Mouse (Mus musculus): ENCODE measurements around the gene G6pc. TPM values are rescaled to one million over a fixed set of nuclear protein-coding genes. Genes with fewer than 3 reads are reported as not detected.
"Not testable (repeated sequence)": the region's sequence is repeated elsewhere in the genome, so short reads cannot be mapped to it uniquely, and the experiment has no call there.

The G6pc gene
- not detected for polyA plus RNA-seq (2021)

DNA sequence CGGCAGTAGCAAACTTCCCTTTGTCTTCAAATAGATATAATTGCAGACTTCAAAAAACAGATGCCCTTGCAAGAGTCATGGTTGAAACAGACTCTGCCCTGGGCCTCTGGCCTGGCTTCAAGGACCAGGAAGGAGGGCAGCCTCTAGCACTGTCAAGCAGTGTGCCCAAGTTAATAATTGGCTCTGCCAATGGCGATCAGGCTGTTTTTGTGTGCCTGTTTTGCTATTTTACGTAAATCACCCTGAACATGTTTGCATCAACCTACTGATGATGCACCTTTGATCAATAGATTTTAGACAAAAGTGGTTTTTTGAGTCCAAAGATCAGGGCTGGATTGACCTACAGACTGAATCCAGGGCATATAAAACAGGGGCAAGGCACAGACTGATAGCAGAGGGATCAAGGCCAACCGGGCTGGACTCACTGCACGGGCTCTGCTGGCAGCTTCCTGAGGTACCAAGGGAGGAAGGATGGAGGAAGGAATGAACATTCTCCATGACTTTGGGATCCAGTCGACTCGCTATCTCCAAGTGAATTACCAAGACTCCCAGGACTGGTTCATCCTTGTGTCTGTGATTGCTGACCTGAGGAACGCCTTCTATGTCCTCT lies at the start of gene G6pc:
TSS of gene G6pc (plus strand) at position 236 of the 610 bp plus-strand sequence.
- DNase-seq (ENCODE audit: low read depth, low spot score) (no peak), ATAC-seq (no peak)
- ChIA-PET POLR2A (no interaction called here), CTCF (no interaction called here)
- no peak for TF ChIP-seq CTCF (IDR thresholded peaks at IDR 0.05)
- in situ Hi-C loops (cut with MboI; ENCODE audit: low pct_unique_long_range_greater_than_20kb): no loop called here
- peaks cover 39% of the 10 kb centered on the region for H3K27me3 ChIP-seq

DNA sequence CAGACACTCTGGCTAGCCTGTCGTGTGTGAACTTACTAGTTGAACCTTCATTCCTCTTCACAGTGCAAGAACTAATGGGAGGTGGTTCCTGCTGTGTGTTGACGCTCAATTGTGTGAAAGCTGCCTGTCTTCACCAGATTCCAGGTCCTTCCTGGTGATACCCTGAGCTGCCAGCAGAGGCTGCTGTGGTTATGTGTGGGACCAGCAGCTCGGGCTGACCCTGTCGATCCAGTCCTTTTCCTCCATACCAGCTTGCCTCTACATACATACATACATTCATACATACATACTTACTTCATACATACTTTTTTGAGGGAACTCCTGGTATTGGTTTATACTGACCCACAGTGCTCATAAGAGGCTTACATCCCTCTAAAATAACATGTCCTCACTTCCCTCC lies 43.8 kb upstream of the G6pc start:
- peak; percentile 98 for TF ChIP-seq CTCF (IDR thresholded peaks at IDR 0.05)
- ATAC-seq (no peak), DNase-seq (ENCODE audit: low read depth, low spot score) (no peak)
- H3K27me3 ChIP-seq: no peaks in the 10 kb centered on the region
- in situ Hi-C loops (cut with MboI; ENCODE audit: low pct_unique_long_range_greater_than_20kb): loop anchor here (5.0 kb wide), 1 partner anchor 74 kb away; no protein-coding TSS in a partner anchor
- CTCF ChIA-PET: interaction anchor here (0.9 to 3.1 kb wide), 4 partner anchors 15 to 118 kb away, joined by 3 to 35 read pairs (median 4); partner anchors contain the start of gene Rpl27
- POLR2A ChIA-PET: no interaction called here

DNA sequence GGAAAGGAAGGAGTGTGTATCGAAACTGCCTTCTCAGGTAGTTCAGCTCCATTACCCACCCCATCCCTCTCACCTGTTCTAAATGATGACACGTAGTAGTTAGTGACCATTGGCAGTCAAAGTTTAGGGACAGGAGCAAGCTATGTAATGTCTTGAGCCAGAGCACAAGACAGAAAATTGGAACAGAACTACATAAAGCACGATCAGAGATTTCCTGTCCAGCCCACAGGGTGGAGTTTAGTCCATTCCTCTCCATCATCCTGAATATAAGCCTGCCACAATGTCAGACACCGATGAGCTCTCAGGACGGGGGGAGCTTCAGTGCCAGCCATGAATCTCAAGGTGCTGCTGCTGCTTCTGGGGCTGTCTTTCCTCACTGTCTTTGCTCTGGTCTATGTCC lies 42.6 kb upstream of the G6pc start, which contains the start of gene Aoc2:
TSS of gene Aoc2 (plus strand) at position 301 of the 400 bp plus-strand sequence.
- ChIA-PET CTCF (interaction anchor here (1.3 to 3.1 kb wide), 3 partner anchors 29 to 71 kb away, joined by 3 to 35 read pairs (median 4); no protein-coding TSS in a partner anchor), POLR2A (interaction anchor here (0.8 to 1.2 kb wide), 2 partner anchors 8 to 73 kb away, joined by 3 read pairs; no protein-coding TSS in a partner anchor)
- DNase-seq (ENCODE audit: low read depth, low spot score): no peak
- ATAC-seq: no peak
- no peak for TF ChIP-seq CTCF (IDR thresholded peaks at IDR 0.05)
- in situ Hi-C loops (cut with MboI; ENCODE audit: low pct_unique_long_range_greater_than_20kb): loop anchor here (5.0 kb wide), 1 partner anchor 73 kb away; no protein-coding TSS in a partner anchor
- H3K27me3 ChIP-seq: no peaks in the 10 kb centered on the region

DNA sequence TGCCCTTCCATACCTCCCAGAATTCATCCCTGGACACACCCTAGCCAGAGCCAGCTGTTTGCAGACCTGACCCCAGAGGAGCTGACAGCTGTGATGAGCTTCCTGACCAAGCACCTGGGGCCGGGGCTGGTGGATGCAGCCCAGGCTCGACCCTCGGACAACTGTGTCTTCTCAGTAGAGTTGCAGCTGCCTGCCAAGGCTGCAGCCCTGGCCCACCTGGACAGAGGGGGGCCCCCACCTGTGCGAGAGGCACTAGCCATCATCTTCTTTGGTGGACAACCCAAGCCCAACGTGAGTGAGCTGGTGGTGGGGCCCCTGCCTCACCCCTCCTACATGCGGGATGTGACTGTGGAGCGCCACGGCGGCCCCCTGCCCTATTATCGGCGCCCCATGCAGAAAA lies 42.2 kb upstream of the G6pc start:
- in situ Hi-C loops (cut with MboI; ENCODE audit: low pct_unique_long_range_greater_than_20kb); H3K27me3 ChIP-seq; ATAC-seq; DNase-seq (ENCODE audit: low read depth, low spot score): not testable (repeated sequence)
- ChIA-PET CTCF (interaction anchor here (1.3 to 3.1 kb wide), 2 partner anchors 64 to 70 kb away, joined by 3 to 35 read pairs; no protein-coding TSS in a partner anchor), POLR2A (interaction anchor here (1.1 to 1.2 kb wide), 2 partner anchors 8 to 21 kb away, joined by 3 read pairs; no protein-coding TSS in a partner anchor)

DNA sequence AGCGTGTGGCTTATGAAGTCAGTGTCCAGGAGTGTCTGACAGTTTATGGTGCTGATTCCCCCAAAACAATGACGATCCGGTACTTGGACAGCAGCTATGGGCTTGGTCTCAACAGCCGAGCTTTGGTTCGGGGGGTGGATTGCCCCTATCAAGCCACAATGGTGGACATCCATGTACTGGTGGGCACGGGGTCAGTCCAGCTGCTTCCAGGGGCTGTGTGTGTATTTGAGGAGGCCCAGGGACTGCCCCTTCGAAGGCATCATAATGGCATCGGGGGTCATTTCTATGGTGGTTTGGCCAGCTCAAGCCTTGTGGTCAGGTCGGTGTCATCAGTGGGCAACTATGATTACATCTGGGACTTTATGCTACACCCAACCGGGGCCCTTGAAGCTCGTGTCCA lies 41.2 kb upstream of the G6pc start:
- DNase-seq (ENCODE audit: low read depth, low spot score) (no peak), ATAC-seq (no peak)
- ChIA-PET POLR2A (interaction anchor here (0.9 to 1.1 kb wide), 2 partner anchors 12 to 20 kb away, joined by 3 read pairs; no protein-coding TSS in a partner anchor), CTCF (interaction anchor here (1.1 to 3.1 kb wide), 2 partner anchors 69 kb away, joined by 4 to 35 read pairs; no protein-coding TSS in a partner anchor)
- in situ Hi-C loops (cut with MboI; ENCODE audit: low pct_unique_long_range_greater_than_20kb): no loop called here
- TF ChIP-seq CTCF (IDR thresholded peaks at IDR 0.05): no peak
- no peaks in the 10 kb centered on the region for H3K27me3 ChIP-seq

DNA sequence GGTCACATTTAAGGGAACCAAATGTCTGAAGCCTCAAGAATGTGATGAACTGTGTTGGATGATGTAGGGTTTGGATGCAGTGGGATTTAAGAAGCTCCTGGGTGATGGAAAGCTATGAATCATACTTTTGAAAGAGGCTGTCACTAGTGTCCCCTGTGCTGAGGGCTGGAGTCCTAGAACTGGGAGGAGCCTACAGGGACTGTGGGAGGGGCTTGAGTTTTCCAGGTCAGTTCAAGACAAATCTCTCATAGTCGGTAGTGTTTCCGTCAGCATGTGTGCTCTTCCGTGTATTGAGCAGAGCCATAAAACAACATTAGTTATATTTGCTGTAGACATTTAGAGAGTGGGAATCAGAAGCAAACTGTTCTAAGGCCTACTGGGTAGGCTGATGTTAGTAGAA lies 40.0 kb upstream of the G6pc start:
- in situ Hi-C loops (cut with MboI; ENCODE audit: low pct_unique_long_range_greater_than_20kb): no loop called here
- POLR2A ChIA-PET: interaction anchor here (1.1 kb wide), 1 partner anchor 68 kb away, joined by 3 read pairs; no protein-coding TSS in a partner anchor
- CTCF ChIA-PET: interaction anchor here (1.1 kb wide), 1 partner anchor 68 kb away, joined by 4 read pairs; no protein-coding TSS in a partner anchor
- no peaks in the 10 kb centered on the region for H3K27me3 ChIP-seq
- ATAC-seq: no peak
- DNase-seq (ENCODE audit: low read depth, low spot score): no peak
- no peak for TF ChIP-seq CTCF (IDR thresholded peaks at IDR 0.05)

DNA sequence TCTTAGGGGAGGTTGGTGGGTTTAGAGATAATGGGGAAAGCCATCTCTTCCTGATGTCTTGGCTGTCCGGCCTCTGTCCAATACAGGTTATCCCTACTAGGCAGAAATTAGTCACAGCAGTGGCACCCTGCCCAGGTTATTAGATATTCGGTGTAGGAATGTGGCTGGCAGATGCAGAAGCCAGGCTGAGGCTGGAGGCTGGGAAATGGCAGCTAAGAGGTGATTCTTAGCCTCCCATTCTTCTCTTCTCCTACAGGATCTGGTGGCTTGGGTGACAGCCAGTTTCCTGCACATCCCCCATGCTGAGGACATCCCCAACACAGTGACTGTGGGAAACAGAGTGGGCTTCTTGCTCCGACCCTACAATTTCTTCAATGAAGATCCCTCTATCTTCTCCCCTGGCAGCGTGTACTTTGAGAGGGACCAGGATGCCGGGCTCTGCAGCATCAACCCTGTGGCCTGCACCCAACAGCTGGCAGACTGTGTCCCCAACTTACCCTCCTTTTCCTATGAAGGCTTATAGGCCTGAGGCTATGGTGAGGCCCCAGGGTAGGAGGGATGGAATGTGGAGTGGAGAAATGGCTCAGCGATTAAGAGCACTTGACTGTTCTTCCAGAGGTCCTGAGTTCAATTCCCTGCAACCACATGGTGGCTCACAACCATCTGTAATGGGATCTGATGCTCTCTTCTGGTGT lies 38.3 kb upstream of the G6pc start:
- ATAC-seq: peak; percentile 37
- ChIA-PET POLR2A (no interaction called here), CTCF (no interaction called here)
- H3K27me3 ChIP-seq: no peaks in the 10 kb centered on the region
- peak; percentile 31 for DNase-seq (ENCODE audit: low read depth, low spot score)
- TF ChIP-seq CTCF (IDR thresholded peaks at IDR 0.05): no peak
- in situ Hi-C loops (cut with MboI; ENCODE audit: low pct_unique_long_range_greater_than_20kb): no loop called here

DNA sequence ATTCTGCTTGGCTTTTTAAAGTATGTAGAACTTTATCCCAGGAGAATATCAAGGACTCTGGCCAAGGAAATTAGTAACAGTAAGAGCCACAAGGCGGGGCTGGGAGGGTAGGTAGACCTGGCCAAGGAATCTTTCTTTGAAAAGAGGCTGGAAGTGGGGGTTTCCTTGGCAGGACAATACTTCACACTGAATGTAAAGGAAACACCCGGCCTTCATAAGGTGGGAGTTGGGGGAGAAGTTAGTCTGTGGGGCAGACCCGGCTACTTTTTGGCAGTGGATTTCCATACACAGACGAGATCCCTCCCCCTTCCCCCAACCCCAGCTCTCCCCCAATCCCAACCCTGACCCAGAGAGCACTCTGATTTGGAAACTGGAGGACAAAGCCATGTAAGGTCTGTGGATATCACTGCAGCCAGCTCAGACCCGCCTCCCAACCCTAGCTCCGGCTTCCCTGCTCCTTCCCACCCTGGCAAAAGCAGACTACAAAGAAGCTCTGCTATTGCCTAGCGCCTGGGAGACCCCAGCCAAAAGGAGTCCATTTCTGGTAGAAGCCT lies 36.9 kb upstream of the G6pc start, which contains the start of gene Aoc3:
TSS of gene Aoc3 (plus strand) at position 235 of the 554 bp plus-strand sequence.
- TF ChIP-seq CTCF (IDR thresholded peaks at IDR 0.05): no peak
- in situ Hi-C loops (cut with MboI; ENCODE audit: low pct_unique_long_range_greater_than_20kb): no loop called here
- DNase-seq (ENCODE audit: low read depth, low spot score) (no peak), ATAC-seq (no peak)
- H3K27me3 ChIP-seq: no peaks in the 10 kb centered on the region
- POLR2A ChIA-PET: no interaction called here
- CTCF ChIA-PET: no interaction called here

DNA sequence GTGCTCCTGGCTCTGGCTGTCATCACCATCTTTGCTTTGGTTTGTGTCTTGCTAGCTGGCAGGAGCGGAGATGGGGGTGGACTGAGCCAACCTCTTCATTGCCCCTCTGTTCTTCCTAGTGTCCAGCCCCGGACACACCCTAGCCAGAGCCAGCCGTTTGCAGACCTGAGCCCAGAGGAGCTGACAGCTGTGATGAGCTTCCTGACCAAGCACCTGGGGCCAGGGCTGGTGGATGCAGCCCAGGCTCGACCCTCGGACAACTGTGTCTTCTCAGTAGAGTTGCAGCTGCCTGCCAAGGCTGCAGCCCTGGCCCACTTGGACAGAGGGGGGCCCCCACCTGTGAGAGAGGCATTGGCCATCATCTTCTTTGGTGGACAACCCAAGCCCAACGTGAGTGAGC lies 36.4 kb upstream of the G6pc start:
- POLR2A ChIA-PET; CTCF ChIA-PET; ATAC-seq; H3K27me3 ChIP-seq; DNase-seq (ENCODE audit: low read depth, low spot score); in situ Hi-C loops (cut with MboI; ENCODE audit: low pct_unique_long_range_greater_than_20kb): not testable (repeated sequence)

DNA sequence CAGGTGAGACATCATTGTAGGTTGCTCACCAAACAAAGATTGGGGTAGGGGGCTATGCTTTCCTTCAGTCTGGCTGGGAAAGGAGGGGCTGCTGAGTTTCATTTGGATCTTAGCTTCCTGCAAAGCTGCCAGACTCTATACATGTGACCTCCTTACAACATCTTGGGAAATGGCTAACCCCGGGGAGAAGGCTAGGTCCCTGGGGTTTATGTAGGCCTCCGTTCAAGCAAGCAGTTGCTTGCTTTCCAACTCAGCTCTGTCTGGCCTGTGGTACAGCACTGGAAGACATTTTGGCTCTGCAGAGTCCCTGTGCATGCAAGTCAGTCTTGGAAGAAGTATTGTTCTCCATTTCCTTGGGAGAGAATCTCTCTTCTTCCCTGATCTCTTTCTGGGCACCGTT lies 34.8 kb upstream of the G6pc start:
- DNase-seq (ENCODE audit: low read depth, low spot score) (no peak), ATAC-seq (no peak)
- CTCF ChIA-PET: no interaction called here
- in situ Hi-C loops (cut with MboI; ENCODE audit: low pct_unique_long_range_greater_than_20kb): no loop called here
- no peak for TF ChIP-seq CTCF (IDR thresholded peaks at IDR 0.05)
- POLR2A ChIA-PET: no interaction called here
- no peaks in the 10 kb centered on the region for H3K27me3 ChIP-seq
